Mouse (Mus musculus): ENCODE results near the gene Olfr1233.

The Olfr1233 gene

GRCm38 (mm10) chr2:89342298-89342697 lies at the start of gene Olfr1233:
Gene Olfr1233 (minus strand): TSS chr2:89342398.
- DNase-seq = no peak

GRCm38 (mm10) chr2:89364765-89365164 lies 22.6 kb upstream of the Olfr1233 start, which contains the start of gene Olfr1234:
Gene Olfr1234 (minus strand): TSS chr2:89364865.
- no peak for DNase-seq

- no peak for DNase-seq
Observed at GRCm38 (mm10) chr2:89329575-89329974, 12.6 kb downstream of the Olfr1233 start, which contains the start of gene Olfr1232. Gene Olfr1232 (minus strand): TSS chr2:89329675.

GRCm38 (mm10) chr2:89306974-89307373 lies 35.2 kb downstream of the Olfr1233 start, which contains the start of gene Olfr1231:
Gene Olfr1231 (minus strand): TSS chr2:89307074.
- DNase-seq = no peak

GRCm38 (mm10) chr2:89297168-89297567 lies 45.0 kb downstream of the Olfr1233 start, which contains the start of gene Olfr1230:
Gene Olfr1230 (minus strand): TSS chr2:89297268.
- DNase-seq = no peak

- DNase-seq = no peak
Observed at GRCm38 (mm10) chr2:89287914-89288313, 54.3 kb downstream of the Olfr1233 start, which contains the start of gene Olfr1229. Gene Olfr1229 (minus strand): TSS chr2:89288014.

Data from thymus, postnatal 36 days (tissue).